Comparison of ENCODE assay signal across 8 mouse cellular contexts in genomic region chr1:192070618-192071051, GRCm38 (mm10). TPM values are rescaled to one million over a fixed set of nuclear protein-coding genes. Genes with fewer than 3 reads are reported as not detected.
DNase-seq lines count a peak whose midpoint lies in the region; ATAC-seq and TF ChIP-seq lines count a peak whose summit lies in the region.

No protein-coding gene starts in this region.

- peaks cover 8% of the 10 kb centered on the region for H3K4me1 ChIP-seq in hindbrain, postnatal 0 days (ENCODE audit: insufficient read depth, low read length)
- H3K4me1 ChIP-seq in hindbrain, embryonic 10.5 days (replicated peaks): peaks cover 17% of the 10 kb centered on the region; the same call in 1 of the 2 replicates
- H3K4me1 ChIP-seq in intestine, embryonic 16.5 days (ENCODE audit: control insufficient read depth, insufficient read depth, low read length): peaks cover 18% of the 10 kb centered on the region

- peak; percentile 60 for TF ChIP-seq CTCF in hindbrain, postnatal 0 days (IDR thresholded peaks at IDR 0.05; ENCODE audit: low read depth)

- H3K27ac ChIP-seq in hindbrain, postnatal 0 days: peak overlapping the region; percentile 17
- no peak overlapping the region; the same call in 1 of the 2 replicates for H3K27ac ChIP-seq in hindbrain, embryonic 10.5 days
- peak overlapping the region; percentile 60 for H3K27ac ChIP-seq in intestine, embryonic 16.5 days (ENCODE audit: low read length)

- H3K27me3 ChIP-seq in hindbrain, postnatal 0 days (ENCODE audit: insufficient read depth, low read length): no peaks in the 10 kb centered on the region
- no peaks in the 10 kb centered on the region for H3K27me3 ChIP-seq in hindbrain, embryonic 10.5 days (ENCODE audit: insufficient read depth, poor library complexity, severe bottlenecking)
- no peaks in the 10 kb centered on the region for H3K27me3 ChIP-seq in intestine, embryonic 16.5 days (replicated peaks; ENCODE audit: control insufficient read depth, insufficient read depth, low read length)

- DNase-seq in hindbrain, postnatal 0 days (ENCODE audit: low spot score): peak; percentile 50
- DNase-seq in hindbrain, embryonic 10.5 days (ENCODE audit: low spot score): no peak
- peak; percentile 30 for DNase-seq in urinary bladder, postnatal 14 days (ENCODE audit: low spot score)
- DNase-seq in urinary bladder, postnatal 10 days (ENCODE audit: low spot score): no peak
- no peak for DNase-seq in layer of hippocampus, adult 11-12 months (ENCODE audit: low spot score)
- DNase-seq in frontal cortex, postnatal 10 days (ENCODE audit: low spot score in 2 of 2): no peak
- DNase-seq in layer of hippocampus, adult 9-11 months: no peak

- H3K9ac ChIP-seq in hindbrain, postnatal 0 days (replicated peaks; ENCODE audit: low read length): no peak overlapping the region
- peak overlapping the region; percentile 36; the same call in 1 of the 2 replicates for H3K9ac ChIP-seq in intestine, embryonic 16.5 days (ENCODE audit: low read depth, low read length)

- H3K9me3 ChIP-seq in hindbrain, postnatal 0 days (ENCODE audit: low read length): no peaks in the 10 kb centered on the region
- no peaks in the 10 kb centered on the region for H3K9me3 ChIP-seq in hindbrain, embryonic 10.5 days
- H3K9me3 ChIP-seq in intestine, embryonic 16.5 days (ENCODE audit: control insufficient read depth, low read length): no peaks in the 10 kb centered on the region; the same call in 1 of the 2 replicates

- H3K4me2 ChIP-seq in hindbrain, postnatal 0 days (ENCODE audit: low read depth, low read length): peak overlapping the region; percentile 35
- H3K4me2 ChIP-seq in intestine, embryonic 16.5 days (ENCODE audit: low read depth, low read length): peak overlapping the region; percentile 22

- 41% methylated on average over 3 of the region's 3 CpGs for WGBS in hindbrain, postnatal 0 days
- WGBS in hindbrain, embryonic 10.5 days: 74% methylated on average over 3 of the region's 3 CpGs
- 28% methylated on average over 3 of the region's 3 CpGs for WGBS in intestine, embryonic 16.5 days

- no peak overlapping the region for H3K4me3 ChIP-seq in hindbrain, postnatal 0 days (ENCODE audit: low read length)
- H3K4me3 ChIP-seq in hindbrain, embryonic 10.5 days: no peak overlapping the region
- H3K4me3 ChIP-seq in intestine, embryonic 16.5 days (ENCODE audit: low read length): no peak overlapping the region

- H3K36me3 ChIP-seq in hindbrain, postnatal 0 days (ENCODE audit: insufficient read depth, low read length): no peaks in the 10 kb centered on the region
- H3K36me3 ChIP-seq in hindbrain, embryonic 10.5 days: no peaks in the 10 kb centered on the region
- H3K36me3 ChIP-seq in intestine, embryonic 16.5 days (ENCODE audit: control insufficient read depth, insufficient read depth, low read length): peaks cover 6% of the 10 kb centered on the region; the same call in 1 of the 2 replicates

- ATAC-seq in hindbrain, postnatal 0 days: peak; percentile 61
- peak; percentile 68 for ATAC-seq in intestine, embryonic 16.5 days

RNA-seq across cellular contexts. Expression of gene Traf5, which starts 21.7 kb away (rescaled TPM):
- total RNA-seq in hindbrain, postnatal 0 days (2014; rRNA removed): 0.58 and 7.3 TPM in 2 replicates
- polyA plus RNA-seq in hindbrain, postnatal 0 days (2015; fragmentation: Nextera tagmentation; extraction: Ambion mirVana): 1.4 and 2.0 TPM in 2 replicates
- 2.4 and 5.6 TPM in 2 replicates for polyA plus RNA-seq in hindbrain, embryonic 10.5 days (2016; fragmentation: Nextera tagmentation; extraction: Ambion mirVana)
- polyA plus RNA-seq in intestine, embryonic 16.5 days (2015; fragmentation: Nextera tagmentation; extraction: Ambion mirVana): 17.5 and 20.7 TPM in 2 replicates

Comparison
In these comparisons a context has a peak if more than half of its experiments do, and no peak if none do; other contexts are left out.
1. DNase-seq: peak in hindbrain, postnatal 0 days (single experiment) and urinary bladder, postnatal 14 days (single experiment); none in hindbrain, embryonic 10.5 days (single experiment), urinary bladder, postnatal 10 days (single experiment), layer of hippocampus, adult 11-12 months (single experiment), frontal cortex, postnatal 10 days (0 of 2) and layer of hippocampus, adult 9-11 months (single experiment).